Mouse (Mus musculus) spleen, postnatal 4 days (tissue): Measurements from ENCODE around the gene Dok4.

Experiments used
- DNase-seq, 2 experiments: peaks; one replicate each; pipeline ENCODE4 v3.0.0; 2022; ENCODE audit warnings: low spot score in 2 of 2

Dok4 gene

GRCm38 (mm10) chr8:94876197-94876730, at the start of gene Dok4:
Gene Dok4, minus strand, starts transcription at chr8:94876330.
- DNase-seq: peak; percentile 96 to 100

- no peak for DNase-seq
These were observed 47.3 kb upstream of the Dok4 start, which contains the start of gene Adgrg5 for GRCm38 (mm10) chr8:94923405-94923804. Gene Adgrg5, plus strand, starts transcription at chr8:94923694.

- no peak for DNase-seq
These were observed 46.5 kb upstream of the Dok4 start for GRCm38 (mm10) chr8:94922602-94923001.

- no peak for DNase-seq
These were observed 46.0 kb upstream of the Dok4 start for GRCm38 (mm10) chr8:94922176-94922575.

- no peak for DNase-seq
These were observed 43.1 kb upstream of the Dok4 start for GRCm38 (mm10) chr8:94919256-94919655.

GRCm38 (mm10) chr8:94917851-94918495, 41.8 kb upstream of the Dok4 start, which contains the start of gene Ccdc102a:
Gene Ccdc102a, minus strand, starts transcription at chr8:94918098.
- no peak for DNase-seq

GRCm38 (mm10) chr8:94917352-94917751, 41.2 kb upstream of the Dok4 start:
- DNase-seq: peak; percentile 86 to 91

- no peak for DNase-seq
These were observed 40.8 kb upstream of the Dok4 start for GRCm38 (mm10) chr8:94916960-94917324.

GRCm38 (mm10) chr8:94916311-94916959, 40.3 kb upstream of the Dok4 start:
- no peak for DNase-seq

- no peak for DNase-seq
These were observed 38.6 kb upstream of the Dok4 start for GRCm38 (mm10) chr8:94914701-94915101.

GRCm38 (mm10) chr8:94914256-94914655, 38.1 kb upstream of the Dok4 start:
- no peak for DNase-seq

- DNase-seq: peak; percentile 61 to 83
These were observed 37.0 kb upstream of the Dok4 start for GRCm38 (mm10) chr8:94913061-94913660.

- DNase-seq: peak; percentile 87 to 95
These were observed 32.7 kb upstream of the Dok4 start for GRCm38 (mm10) chr8:94908847-94909246.

GRCm38 (mm10) chr8:94907591-94908300, 31.6 kb upstream of the Dok4 start:
- no peak for DNase-seq

GRCm38 (mm10) chr8:94904450-94905175, 28.5 kb upstream of the Dok4 start:
- peak; percentile 69 to 80 for DNase-seq

- no peak for DNase-seq
These were observed 27.6 kb upstream of the Dok4 start for GRCm38 (mm10) chr8:94903709-94904108.

GRCm38 (mm10) chr8:94901031-94901430, 24.9 kb upstream of the Dok4 start:
- no peak for DNase-seq

GRCm38 (mm10) chr8:94900617-94901016, 24.5 kb upstream of the Dok4 start:
- no peak for DNase-seq

- peak; percentile 89 to 92 for DNase-seq
These were observed 23.1 kb upstream of the Dok4 start for GRCm38 (mm10) chr8:94899262-94899661.

- no peak for DNase-seq
These were observed 16.8 kb upstream of the Dok4 start for GRCm38 (mm10) chr8:94892917-94893316.

- DNase-seq: no peak
These were observed 12.4 kb upstream of the Dok4 start for GRCm38 (mm10) chr8:94888383-94889036.
